Mouse (Mus musculus): ENCODE data around the gene Zfp281. TPM values are rescaled to one million over a fixed set of nuclear protein-coding genes. Genes with fewer than 3 reads are reported as not detected.

Zfp281 gene
- 12.6 and 14.5 TPM in 2 replicates for polyA plus RNA-seq (2012; rRNA removed)

GRCm38 (mm10) chr1:136624146-136625018 lies at the start of gene Zfp281:
Gene Zfp281, plus strand, starts transcription at chr1:136624901.

Other genes starting within 250 kb of the Zfp281 start
- 11.7 and 12.6 TPM in 2 replicates for gene Ddx59, start 209.6 kb upstream of the Zfp281 start, polyA plus RNA-seq (2012; rRNA removed)
- gene Kif14, start 158.6 kb upstream of the Zfp281 start, polyA plus RNA-seq (2012; rRNA removed): 2.9 and 3.4 TPM in 2 replicates

Measured in central nervous system, embryonic 14 days (tissue).